17 mouse cellular contexts compared by ENCODE assay signal in the genomic region with DNA sequence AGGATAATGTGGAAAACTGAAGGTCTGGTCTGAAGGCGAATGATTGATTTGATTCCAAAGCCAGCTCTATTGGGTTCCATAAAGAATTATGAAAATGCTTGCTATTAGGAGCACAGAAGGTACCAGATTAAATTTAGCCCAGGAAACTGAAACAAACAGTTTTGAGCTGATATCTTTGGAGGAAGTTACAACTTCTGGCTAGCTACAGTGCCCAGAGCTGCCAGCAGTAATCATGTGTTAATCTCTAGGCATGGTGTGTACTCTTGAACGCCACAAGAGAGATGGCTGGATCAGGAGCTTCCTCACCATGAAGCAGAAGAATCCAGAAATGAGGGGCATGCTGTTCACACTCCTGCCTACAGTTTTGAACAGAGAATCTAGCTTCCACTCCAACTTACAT.
DNase-seq lines count a peak whose midpoint lies in the region; ATAC-seq and TF ChIP-seq lines count a peak whose summit lies in the region.
"Had no signal": no experiment of that assay in that cellular context is flagged by ENCODE, and none has a peak within 500 bp of the region (broad histone marks: within the 10 kb centered on the region; RNA-seq: fewer than 3 reads in every experiment).

No protein-coding gene starts in this region.

- peak overlapping the region; percentile 17; the same call in 1 of the 2 replicates for H3K27ac ChIP-seq in hindbrain, embryonic 12.5 days
- no peak overlapping the region for H3K27ac ChIP-seq in hindbrain, embryonic 10.5 days
- H3K27ac ChIP-seq in lung, embryonic 16.5 days (ENCODE audit: low read length), result peak overlapping the region; percentile 52
- H3K27ac ChIP-seq in lung, postnatal 0 days (ENCODE audit: low read length), result no peak overlapping the region
- H3K27ac ChIP-seq in neural tube, embryonic 14.5 days (ENCODE audit: low read depth, low read length), result peak overlapping the region; percentile 6; the same call in 1 of the 2 replicates
- H3K27ac ChIP-seq: embryonic facial prominence, embryonic 12.5 days; intestine, embryonic 15.5 days; kidney, embryonic 15.5 days had no signal

- no peaks in the 10 kb centered on the region for H3K9me3 ChIP-seq in hindbrain, embryonic 12.5 days (replicated peaks)
- H3K9me3 ChIP-seq in hindbrain, embryonic 10.5 days, result no peaks in the 10 kb centered on the region
- H3K9me3 ChIP-seq in lung, embryonic 16.5 days (ENCODE audit: control insufficient read depth, low read length), result no peaks in the 10 kb centered on the region
- no peaks in the 10 kb centered on the region for H3K9me3 ChIP-seq in lung, postnatal 0 days (ENCODE audit: low read length)
- H3K9me3 ChIP-seq in neural tube, embryonic 14.5 days (ENCODE audit: control insufficient read depth, low read length), result no peaks in the 10 kb centered on the region
- H3K9me3 ChIP-seq: embryonic facial prominence, embryonic 12.5 days; intestine, embryonic 15.5 days; kidney, embryonic 15.5 days had no signal

- no peak overlapping the region for H3K4me2 ChIP-seq in hindbrain, embryonic 12.5 days (replicated peaks)
- H3K4me2 ChIP-seq in lung, embryonic 16.5 days (ENCODE audit: low read depth, low read length), result no peak overlapping the region
- H3K4me2 ChIP-seq in lung, postnatal 0 days (replicated peaks; ENCODE audit: low read depth, low read length), result no peak overlapping the region
- no peak overlapping the region for H3K4me2 ChIP-seq in neural tube, embryonic 14.5 days (ENCODE audit: low read depth, low read length)
- H3K4me2 ChIP-seq: embryonic facial prominence, embryonic 12.5 days; intestine, embryonic 15.5 days; kidney, embryonic 15.5 days had no signal

- no peak overlapping the region for H3K4me3 ChIP-seq in hindbrain, embryonic 12.5 days
- H3K4me3 ChIP-seq in hindbrain, embryonic 10.5 days, result no peak overlapping the region
- H3K4me3 ChIP-seq in lung, embryonic 16.5 days (ENCODE audit: low read length), result no peak overlapping the region
- H3K4me3 ChIP-seq in lung, postnatal 0 days (ENCODE audit: low read depth, low read length), result no peak overlapping the region
- no peak overlapping the region for H3K4me3 ChIP-seq in neural tube, embryonic 14.5 days (ENCODE audit: low read depth, low read length)
- H3K4me3 ChIP-seq: embryonic facial prominence, embryonic 12.5 days; intestine, embryonic 15.5 days; kidney, embryonic 15.5 days had no signal

- no peak for ATAC-seq in hindbrain, embryonic 12.5 days (ENCODE audit: low FRiP score)
- ATAC-seq in lung, embryonic 16.5 days (ENCODE audit: low read depth), result no peak; the same call in 1 of the 2 replicates
- ATAC-seq in lung, postnatal 0 days, result no peak
- no peak for ATAC-seq in neural tube, embryonic 14.5 days (ENCODE audit: low read depth)
- ATAC-seq: intestine, embryonic 15.5 days had no signal

- intact Hi-C loops in gastrocnemius, postnatal 14 days (cut with DNase I; ENCODE audit: low total_unique reads), result no loop called here

- TF ChIP-seq CTCF in lung, postnatal 0 days (IDR thresholded peaks at IDR 0.05), result no peak
- no peak for TF ChIP-seq CTCF in brain, embryonic 14.5 days (IDR thresholded peaks at IDR 0.05; ENCODE audit: borderline replicate concordance, extremely low read depth, insufficient read depth, insufficient read length)

- no peak for DNase-seq in hindbrain, embryonic 10.5 days (ENCODE audit: low spot score)
- no peak for DNase-seq in lung, postnatal 0 days (ENCODE audit: low spot score)
- DNase-seq in brain, embryonic 14.5 days (ENCODE audit: low read depth), result peak; percentile 45
- DNase-seq in urinary bladder, postnatal 25 days (ENCODE audit: low spot score), result no peak
- no peak for DNase-seq in gastrocnemius, postnatal 14 days
- DNase-seq: cerebellum, adult 18-20 months; liver; lung, postnatal 14 days; right cerebral cortex, adult 18-20 months; spleen, adult 18-20 months; thymus, postnatal 4 days had no signal

- no peak for TF ChIP-seq POLR2A in brain, embryonic 14.5 days (IDR thresholded peaks at IDR 0.05; ENCODE audit: borderline replicate concordance, extremely low read depth, insufficient read depth, insufficient read length, poor library complexity, severe bottlenecking)

- H3K36me3 ChIP-seq in hindbrain, embryonic 12.5 days, result no peaks in the 10 kb centered on the region
- H3K36me3 ChIP-seq in hindbrain, embryonic 10.5 days, result no peaks in the 10 kb centered on the region
- H3K36me3 ChIP-seq in lung, embryonic 16.5 days (ENCODE audit: control insufficient read depth, insufficient read depth, low read length), result no peaks in the 10 kb centered on the region
- no peaks in the 10 kb centered on the region for H3K36me3 ChIP-seq in lung, postnatal 0 days (ENCODE audit: insufficient read depth, low read length)
- H3K36me3 ChIP-seq in neural tube, embryonic 14.5 days (ENCODE audit: control insufficient read depth, insufficient read depth, low read length), result no peaks in the 10 kb centered on the region
- H3K36me3 ChIP-seq: embryonic facial prominence, embryonic 12.5 days; intestine, embryonic 15.5 days; kidney, embryonic 15.5 days had no signal

- peaks cover 24% of the 10 kb centered on the region for H3K4me1 ChIP-seq in hindbrain, embryonic 12.5 days
- no peaks in the 10 kb centered on the region for H3K4me1 ChIP-seq in hindbrain, embryonic 10.5 days (replicated peaks)
- H3K4me1 ChIP-seq in lung, embryonic 16.5 days (replicated peaks; ENCODE audit: control insufficient read depth, insufficient read depth, low read length), result peaks cover 2% of the 10 kb centered on the region; the same call in 1 of the 2 replicates
- H3K4me1 ChIP-seq in lung, postnatal 0 days (ENCODE audit: insufficient read depth, low read depth, low read length), result no peaks in the 10 kb centered on the region
- H3K4me1 ChIP-seq in neural tube, embryonic 14.5 days (ENCODE audit: control insufficient read depth, insufficient read depth, low read length), result peaks cover 23% of the 10 kb centered on the region
- H3K4me1 ChIP-seq: embryonic facial prominence, embryonic 12.5 days; intestine, embryonic 15.5 days; kidney, embryonic 15.5 days had no signal

- H3K9ac ChIP-seq in hindbrain, embryonic 12.5 days, result no peak overlapping the region
- no peak overlapping the region for H3K9ac ChIP-seq in lung, embryonic 16.5 days (ENCODE audit: low read length)
- no peak overlapping the region for H3K9ac ChIP-seq in lung, postnatal 0 days (replicated peaks; ENCODE audit: low read depth)
- H3K9ac ChIP-seq in neural tube, embryonic 14.5 days (replicated peaks; ENCODE audit: low read depth, low read length), result no peak overlapping the region
- H3K9ac ChIP-seq: embryonic facial prominence, embryonic 12.5 days; intestine, embryonic 15.5 days; kidney, embryonic 15.5 days had no signal

- no peaks in the 10 kb centered on the region for H3K27me3 ChIP-seq in hindbrain, embryonic 12.5 days
- H3K27me3 ChIP-seq in hindbrain, embryonic 10.5 days (ENCODE audit: insufficient read depth, poor library complexity, severe bottlenecking), result no peaks in the 10 kb centered on the region
- H3K27me3 ChIP-seq in lung, embryonic 16.5 days (ENCODE audit: control insufficient read depth, insufficient read depth, low read depth, low read length), result no peaks in the 10 kb centered on the region
- no peaks in the 10 kb centered on the region for H3K27me3 ChIP-seq in lung, postnatal 0 days (replicated peaks; ENCODE audit: insufficient read depth, low read length)
- no peaks in the 10 kb centered on the region for H3K27me3 ChIP-seq in neural tube, embryonic 14.5 days (ENCODE audit: control insufficient read depth, insufficient read depth, low read length)
- H3K27me3 ChIP-seq: embryonic facial prominence, embryonic 12.5 days; intestine, embryonic 15.5 days; kidney, embryonic 15.5 days had no signal

- TF ChIP-seq EP300 in lung, postnatal 0 days (IDR thresholded peaks at IDR 0.05), result no peak

- WGBS in hindbrain, embryonic 12.5 days, result 87% methylated on average over 2 of the region's 2 CpGs
- 91% methylated on average over 2 of the region's 2 CpGs for WGBS in hindbrain, embryonic 10.5 days
- WGBS in lung, embryonic 16.5 days, result 66% methylated on average over 2 of the region's 2 CpGs
- 66% methylated on average over 2 of the region's 2 CpGs for WGBS in lung, postnatal 0 days
- WGBS in neural tube, embryonic 14.5 days, result 73% methylated on average over 2 of the region's 2 CpGs

Comparison
In these comparisons a context has a peak if more than half of its experiments do, and no peak if none do; other contexts are left out.
1. H3K27ac ChIP-seq: peak in hindbrain, embryonic 12.5 days (single experiment), lung, embryonic 16.5 days (single experiment) and neural tube, embryonic 14.5 days (single experiment); none in hindbrain, embryonic 10.5 days (single experiment) and lung, postnatal 0 days (single experiment).